Mouse (Mus musculus): ENCODE measurements around the gene Abhd17b.

Gene Abhd17b

DNA sequence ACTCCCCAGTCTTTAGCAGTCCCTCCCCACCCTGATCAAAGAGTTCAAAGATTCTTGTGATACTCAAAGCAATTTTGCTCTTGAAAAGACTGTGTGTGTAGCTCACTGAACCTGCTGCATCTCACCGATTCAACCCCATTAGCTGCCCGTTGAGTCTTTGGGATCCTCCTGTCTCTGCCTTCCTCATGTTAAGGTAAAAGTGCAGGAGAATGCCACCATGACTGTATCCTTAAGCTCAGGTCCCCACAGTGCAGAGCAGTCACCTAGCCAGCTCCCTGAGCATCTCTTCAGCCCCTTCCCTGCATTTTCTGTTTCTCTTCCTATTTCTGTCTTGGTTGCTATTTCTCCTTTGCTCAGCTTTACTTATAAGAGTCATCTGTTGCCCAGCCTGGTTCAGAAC lies 80.2 kb downstream of the Abhd17b start:
- no peak for DNase-seq (ENCODE audit: low spot score)

GRCm38 (mm10) chr19:21734112-21734511 lies 81.1 kb downstream of the Abhd17b start:
- no peak for DNase-seq (ENCODE audit: low spot score)

Data from T-cell, adult 2 months (primary cell).